Mouse (Mus musculus): Measurements from ENCODE around the gene Jak1. TPM values are rescaled to one million over a fixed set of nuclear protein-coding genes. Genes with fewer than 3 reads are reported as not detected.

Jak1 gene
- polyA plus RNA-seq, 1 experiment from 2014 or later: 61.8 TPM

Other genes with a start within 250 kb of the Jak1 start
- gene Gm10577, start 244.6 kb downstream of the Jak1 start, polyA plus RNA-seq (2014; fragmentation: Nextera tagmentation; extraction: Ambion mirVana): not detected in 2 replicates
- 15.4 and 15.9 TPM in 2 replicates for gene Raver2, start 196.3 kb downstream of the Jak1 start, polyA plus RNA-seq (2014; fragmentation: Nextera tagmentation; extraction: Ambion mirVana)
- gene Ak4, start 154.0 kb upstream of the Jak1 start, polyA plus RNA-seq (2014; fragmentation: Nextera tagmentation; extraction: Ambion mirVana): 7.1 and 7.5 TPM in 2 replicates
- gene Dnajc6, start 231.4 kb upstream of the Jak1 start, polyA plus RNA-seq (2014; fragmentation: Nextera tagmentation; extraction: Ambion mirVana): 1.9 and 2.9 TPM in 2 replicates

Data from embryonic facial prominence, embryonic 11.5 days (tissue).